In the genomic region with DNA sequence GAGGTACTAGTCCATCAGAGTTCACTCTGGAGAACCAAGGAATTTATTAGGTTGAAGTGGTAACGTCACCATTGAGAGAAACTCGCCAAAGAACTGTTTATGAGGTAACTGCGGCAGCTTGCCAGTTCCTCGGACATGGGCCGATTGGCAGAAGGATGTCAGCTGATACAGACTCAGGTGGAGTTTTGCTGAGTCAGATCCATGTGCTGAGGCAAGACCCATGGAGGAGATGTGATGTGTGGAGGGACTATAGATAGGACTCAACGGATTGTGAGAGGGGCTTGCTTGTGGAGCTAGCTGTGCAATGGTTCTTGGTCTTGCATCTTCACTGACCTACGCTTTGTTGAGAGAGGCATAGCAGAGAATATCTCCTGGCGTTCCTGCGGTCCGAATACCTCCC, we compare ENCODE assay signal across 29 mouse cellular contexts.
DNase-seq lines count a peak whose midpoint lies in the region; ATAC-seq and TF ChIP-seq lines count a peak whose summit lies in the region.
"Had no signal": no experiment of that assay in that cellular context is flagged by ENCODE, and none has a peak within 500 bp of the region (broad histone marks: within the 10 kb centered on the region; RNA-seq: fewer than 3 reads in every experiment).

No protein-coding gene starts in this region.

- no peaks in the 10 kb centered on the region for H3K27me3 ChIP-seq in kidney, embryonic 14.5 days (ENCODE audit: control insufficient read depth, insufficient read depth, low read length)
- no peaks in the 10 kb centered on the region for H3K27me3 ChIP-seq in liver, adult 2 months (ENCODE audit: control insufficient read depth, insufficient read depth, low read length)
- H3K27me3 ChIP-seq in liver, embryonic 11.5 days (replicated peaks; ENCODE audit: control insufficient read depth, insufficient read depth, low read length) = no peaks in the 10 kb centered on the region
- H3K27me3 ChIP-seq in liver, embryonic 12.5 days (replicated peaks) = no peaks in the 10 kb centered on the region
- H3K27me3 ChIP-seq: embryonic facial prominence, embryonic 13.5 days; forebrain, embryonic 12.5 days; hindbrain, embryonic 13.5 days; neural tube, embryonic 15.5 days had no signal

- WGBS in kidney, embryonic 14.5 days = 88% methylated on average over 10 of the region's 10 CpGs
- 95% methylated on average over 10 of the region's 10 CpGs for WGBS in liver, adult 2 months
- 90% methylated on average over 10 of the region's 10 CpGs for WGBS in liver, embryonic 11.5 days
- WGBS in liver, embryonic 12.5 days (ENCODE audit: insufficient replicate concordance) = 80% methylated on average over 10 of the region's 10 CpGs

- TF ChIP-seq CTCF in liver, adult 2 months (IDR thresholded peaks at IDR 0.05; ENCODE audit: low read depth, low read length) = no peak

- ATAC-seq in kidney, embryonic 14.5 days (ENCODE audit: low FRiP score, low TSS enrichment) = no peak
- no peak for ATAC-seq in liver, embryonic 11.5 days (replicated peaks; ENCODE audit: low FRiP score)
- ATAC-seq in liver, embryonic 12.5 days = peak; percentile 52
- ATAC-seq: forebrain, postnatal 0 days; intestine, postnatal 0 days had no signal

- H3K27ac ChIP-seq in kidney, embryonic 14.5 days (ENCODE audit: low read depth, low read length) = no peak overlapping the region
- H3K27ac ChIP-seq in liver, adult 2 months (replicated peaks; ENCODE audit: insufficient read depth, low read depth, low read length) = no peak overlapping the region
- no peak overlapping the region for H3K27ac ChIP-seq in liver, embryonic 11.5 days (ENCODE audit: low read depth, low read length)
- peak overlapping the region; percentile 61 for H3K27ac ChIP-seq in liver, embryonic 12.5 days
- H3K27ac ChIP-seq: embryonic facial prominence, embryonic 13.5 days; forebrain, embryonic 12.5 days; hindbrain, embryonic 13.5 days; neural tube, embryonic 15.5 days; stomach, postnatal 0 days had no signal

- H3K9ac ChIP-seq in kidney, embryonic 14.5 days (ENCODE audit: low read depth, low read length) = no peak overlapping the region
- H3K9ac ChIP-seq in liver, adult 2 months (ENCODE audit: low read depth, low read length) = no peak overlapping the region
- no peak overlapping the region for H3K9ac ChIP-seq in liver, embryonic 11.5 days (ENCODE audit: low read depth, low read length)
- no peak overlapping the region for H3K9ac ChIP-seq in liver, embryonic 12.5 days
- H3K9ac ChIP-seq: embryonic facial prominence, embryonic 13.5 days; forebrain, embryonic 12.5 days; forebrain, postnatal 0 days; hindbrain, embryonic 13.5 days; lung, embryonic 14.5 days; neural tube, embryonic 15.5 days had no signal

- H3K9me3 ChIP-seq in kidney, embryonic 14.5 days (ENCODE audit: control insufficient read depth, low read length) = no peaks in the 10 kb centered on the region
- no peaks in the 10 kb centered on the region for H3K9me3 ChIP-seq in liver, embryonic 11.5 days (ENCODE audit: control insufficient read depth, low read length)
- no peaks in the 10 kb centered on the region for H3K9me3 ChIP-seq in liver, embryonic 12.5 days (replicated peaks)
- H3K9me3 ChIP-seq: embryonic facial prominence, embryonic 13.5 days; forebrain, embryonic 12.5 days; hindbrain, embryonic 13.5 days; neural tube, embryonic 15.5 days had no signal

- peaks cover 19% of the 10 kb centered on the region for H3K4me1 ChIP-seq in kidney, embryonic 14.5 days (ENCODE audit: control insufficient read depth, insufficient read depth, low read length)
- peaks cover 8% of the 10 kb centered on the region for H3K4me1 ChIP-seq in liver, adult 2 months (ENCODE audit: control insufficient read depth, insufficient read depth, low read length)
- H3K4me1 ChIP-seq in liver, embryonic 11.5 days (replicated peaks; ENCODE audit: control insufficient read depth, insufficient read depth, low read length) = peaks cover 20% of the 10 kb centered on the region
- H3K4me1 ChIP-seq in liver, embryonic 12.5 days = peaks cover 65% of the 10 kb centered on the region

- no peak overlapping the region for H3K4me3 ChIP-seq in kidney, embryonic 14.5 days (ENCODE audit: low read length)
- no peak overlapping the region for H3K4me3 ChIP-seq in liver, adult 2 months (ENCODE audit: insufficient read depth, low read depth, low read length)
- no peak overlapping the region for H3K4me3 ChIP-seq in liver, embryonic 11.5 days (ENCODE audit: low read depth, low read length)
- H3K4me3 ChIP-seq in liver, embryonic 12.5 days = no peak overlapping the region
- H3K4me3 ChIP-seq: embryonic facial prominence, embryonic 13.5 days; erythroblast, embryonic 14.5 days; forebrain, embryonic 12.5 days; hindbrain, embryonic 13.5 days; neural tube, embryonic 15.5 days had no signal

- peak; percentile 27 for DNase-seq in kidney, adult 18-20 months
- DNase-seq in liver, adult 2 months (ENCODE audit: extremely low read depth, low read depth, low spot score) = peak; percentile 7
- no peak for DNase-seq in liver, embryonic 11.5 days (ENCODE audit: low spot score)
- peak; percentile 12 for DNase-seq in skeletal muscle tissue, adult 2 months (ENCODE audit: low read depth, low spot score)
- no peak for DNase-seq in adrenal gland, postnatal 10 days
- no peak for DNase-seq in cerebellum, adult 18-20 months
- DNase-seq: cerebellum, adult 9-10 months; forebrain, postnatal 0 days; gastrocnemius, postnatal 10 days; heart, postnatal 4 days; kidney, postnatal 10 days; layer of hippocampus, adult 9-11 months; lung, embryonic 14.5 days; lung, postnatal 14 days; midbrain, embryonic 14.5 days; retina, postnatal 1 day; right cerebral cortex, postnatal 25 days; thymus, adult 2 months; thymus, postnatal 36 days had no signal

- H3K36me3 ChIP-seq in kidney, embryonic 14.5 days (ENCODE audit: control insufficient read depth, insufficient read depth, low read length) = no peaks in the 10 kb centered on the region
- no peaks in the 10 kb centered on the region for H3K36me3 ChIP-seq in liver, adult 2 months (ENCODE audit: control insufficient read depth, insufficient read depth, low read length)
- no peaks in the 10 kb centered on the region for H3K36me3 ChIP-seq in liver, embryonic 11.5 days (ENCODE audit: control insufficient read depth, insufficient read depth, low read length)
- peaks cover 8% of the 10 kb centered on the region; the same call in 1 of the 2 replicates for H3K36me3 ChIP-seq in liver, embryonic 12.5 days
- H3K36me3 ChIP-seq: hindbrain, embryonic 13.5 days; neural tube, embryonic 15.5 days had no signal

- H3K79me2 ChIP-seq in liver, adult 2 months (ENCODE audit: control insufficient read depth, insufficient read depth, low read length) = no peaks in the 10 kb centered on the region

- no peak overlapping the region for H3K4me2 ChIP-seq in kidney, embryonic 14.5 days (replicated peaks; ENCODE audit: low read depth, low read length)
- H3K4me2 ChIP-seq in liver, embryonic 11.5 days = no peak overlapping the region
- no peak overlapping the region for H3K4me2 ChIP-seq in liver, embryonic 12.5 days
- H3K4me2 ChIP-seq: embryonic facial prominence, embryonic 13.5 days; forebrain, embryonic 12.5 days; heart, embryonic 11.5 days; hindbrain, embryonic 13.5 days; lung, embryonic 14.5 days; neural tube, embryonic 15.5 days had no signal

- TF ChIP-seq POLR2A in liver, adult 2 months (IDR thresholded peaks at IDR 0.05; ENCODE audit: extremely low read depth, insufficient read depth, low read length) = no peak

Comparison
In these comparisons a context has a peak if more than half of its experiments do, and no peak if none do; other contexts are left out.
1. DNase-seq: peak in kidney, adult 18-20 months (single experiment), liver, adult 2 months (single experiment) and skeletal muscle tissue, adult 2 months (single experiment); none in liver, embryonic 11.5 days (single experiment), adrenal gland, postnatal 10 days (single experiment) and cerebellum, adult 18-20 months (0 of 2).